ENCODE assay signal across 13 mouse cellular contexts in the genomic region with DNA sequence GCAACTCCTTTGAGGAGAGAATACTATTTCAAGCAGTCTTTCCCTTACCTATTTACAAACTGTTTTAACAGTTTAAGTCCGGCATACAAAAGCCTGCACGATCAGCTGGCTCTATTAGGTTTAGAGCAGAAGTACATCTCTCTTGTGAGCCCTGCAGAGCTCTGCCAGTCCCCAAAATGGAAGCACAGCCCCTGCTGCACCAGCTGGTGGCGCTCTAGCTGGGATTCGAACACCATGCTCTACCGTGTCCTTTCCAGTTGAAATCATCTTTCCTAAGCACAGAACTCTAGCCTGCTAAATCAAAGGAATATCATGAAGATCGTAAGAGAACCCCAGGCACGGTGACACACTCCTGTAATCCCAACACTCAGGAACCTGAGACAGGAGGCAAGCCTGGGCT. TPM values are rescaled to one million over a fixed set of nuclear protein-coding genes. Genes with fewer than 3 reads are reported as not detected.
A peak's percentile ranks its signal among the peaks of the same experiment; 100 is the strongest.
DNase-seq lines count a peak whose midpoint lies in the region; TF ChIP-seq lines count a peak whose summit lies in the region.
"Had no signal": no experiment of that assay in that cellular context is flagged by ENCODE, and none has a peak within 500 bp of the region (broad histone marks: within the 10 kb centered on the region; RNA-seq: fewer than 3 reads in every experiment).

No protein-coding gene starts in this region.

- no peak overlapping the region for H3K27ac ChIP-seq in kidney, adult 2 months (ENCODE audit: insufficient read depth, low read depth, low read length)
- H3K27ac ChIP-seq: limb, embryonic 13.5 days had no signal

- TF ChIP-seq POLR2A in kidney, adult 2 months (IDR thresholded peaks at IDR 0.05; ENCODE audit: low read depth, low read length), result no peak
- no peak for TF ChIP-seq POLR2A in brain, embryonic 14.5 days (IDR thresholded peaks at IDR 0.05; ENCODE audit: borderline replicate concordance, extremely low read depth, insufficient read depth, insufficient read length, poor library complexity, severe bottlenecking)

- TF ChIP-seq CTCF in kidney, adult 2 months (conservative IDR thresholded peaks at IDR 0.05; ENCODE audit: insufficient read depth, insufficient read length, low read depth, low read length), result peak; percentile 45
- TF ChIP-seq CTCF in brain, embryonic 14.5 days (IDR thresholded peaks at IDR 0.05; ENCODE audit: borderline replicate concordance, extremely low read depth, insufficient read depth, insufficient read length), result peak; percentile 29; the same call in 1 of the 2 replicates

- peaks cover 12% of the 10 kb centered on the region for H3K4me1 ChIP-seq in kidney, adult 2 months (ENCODE audit: control insufficient read depth, insufficient read depth, low read length)
- H3K4me1 ChIP-seq: limb, embryonic 13.5 days had no signal

- no peaks in the 10 kb centered on the region for H3K27me3 ChIP-seq in kidney, adult 2 months (replicated peaks; ENCODE audit: control insufficient read depth, insufficient read depth, low read length)
- H3K27me3 ChIP-seq: heart, embryonic 12.5 days; limb, embryonic 13.5 days had no signal

- DNase-seq in kidney, adult 2 months, result no peak
- DNase-seq in kidney, postnatal 4 days, result no peak
- peak; percentile 17 for DNase-seq in lung, postnatal 10 days
- DNase-seq in lung, postnatal 4 days, result no peak
- peak; percentile 57 for DNase-seq in ES-CJ7 (ENCODE audit: low read depth, low spot score)
- peak; percentile 18 for DNase-seq in brain, embryonic 14.5 days (ENCODE audit: low read depth)
- DNase-seq in spleen, adult 12 weeks (ENCODE audit: low spot score), result no peak
- DNase-seq: cerebellum, adult 11-12 months; gastrocnemius, postnatal 36 days; midbrain, embryonic 14.5 days had no signal

- no peaks in the 10 kb centered on the region for H3K36me3 ChIP-seq in kidney, adult 2 months (ENCODE audit: control insufficient read depth, insufficient read depth, low read length)

- WGBS in kidney, adult 2 months, result 86% methylated on average over 7 of the region's 7 CpGs

- no peak overlapping the region for H3K4me3 ChIP-seq in kidney, adult 2 months (ENCODE audit: insufficient read depth, low read depth, low read length)
- H3K4me3 ChIP-seq: erythroblast, embryonic 14.5 days; heart, embryonic 12.5 days; limb, embryonic 13.5 days had no signal

RNA-seq across cellular contexts. Expression of a gene that starts 30.6 kb away (rescaled TPM):
- polyA plus RNA-seq in kidney, adult 2 months (2012; rRNA removed), result 140 and 154 TPM in 2 replicates
- polyA plus RNA-seq in brain, embryonic 14.5 days (2012; rRNA removed), result 5.4 and 7.2 TPM in 2 replicates

RNA-seq across cellular contexts. Expression of a gene that starts 41.9 kb away (rescaled TPM):
- polyA plus RNA-seq in kidney, adult 2 months (2012; rRNA removed), result 19.2 and 19.9 TPM in 2 replicates
- polyA plus RNA-seq in brain, embryonic 14.5 days (2012; rRNA removed), result 32.2 and 36.8 TPM in 2 replicates

RNA-seq across cellular contexts. Expression of a gene that starts 52.3 kb away (rescaled TPM):
- polyA plus RNA-seq in kidney, adult 2 months (2012; rRNA removed), result 45.0 and 61.3 TPM in 2 replicates
- polyA plus RNA-seq in brain, embryonic 14.5 days (2012; rRNA removed), result 217 and 227 TPM in 2 replicates

Comparison
In these comparisons a context has a peak if more than half of its experiments do, and no peak if none do; other contexts are left out.
1. DNase-seq: peak in lung, postnatal 10 days (single experiment), ES-CJ7 (single experiment) and brain, embryonic 14.5 days (single experiment); none in kidney, adult 2 months (single experiment), kidney, postnatal 4 days (0 of 2), lung, postnatal 4 days (0 of 2) and spleen, adult 12 weeks (single experiment).
2. RNA of a gene that starts 30.6 kb away (polyA plus RNA-seq): 140 to 154 TPM in kidney, adult 2 months; 5.4 to 7.2 TPM in brain, embryonic 14.5 days; every median in the first group is over 10 times any median in the second.